ENCODE assay signal across 8 mouse cellular contexts in the genomic region with DNA sequence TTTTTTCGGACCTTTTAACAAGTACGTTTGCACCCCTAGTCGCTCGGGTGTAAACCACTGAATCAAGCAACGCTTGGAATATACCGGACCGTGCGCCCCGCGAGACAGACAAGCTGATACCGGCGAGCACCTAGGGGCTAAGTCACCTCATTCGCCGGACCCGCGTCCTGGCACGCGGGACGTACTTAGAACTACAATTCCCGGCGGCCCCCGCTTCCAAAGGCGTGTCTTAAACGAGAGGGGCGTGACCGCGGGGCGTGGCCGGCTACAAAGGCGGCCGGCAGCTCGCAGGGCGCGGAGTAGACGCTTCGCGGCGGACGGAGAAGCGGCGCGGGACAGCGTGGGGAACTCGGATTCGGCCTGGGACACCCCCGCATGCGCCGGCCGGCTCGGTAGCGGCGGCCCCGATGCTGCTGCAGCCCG. TPM values are rescaled to one million over a fixed set of nuclear protein-coding genes. Genes with fewer than 3 reads are reported as not detected.
DNase-seq lines count a peak whose midpoint lies in the region; ATAC-seq and TF ChIP-seq lines count a peak whose summit lies in the region.

No protein-coding gene starts in this region.

- H3K4me2 ChIP-seq in forebrain, embryonic 16.5 days (ENCODE audit: low read length): peak overlapping the region; percentile 85
- H3K4me2 ChIP-seq in neural tube, embryonic 15.5 days: peak overlapping the region; percentile 72

- peak; percentile 95 for DNase-seq in MEL (ENCODE audit: low read depth, low spot score)
- peak; percentile 94 to 96 for DNase-seq in cerebellum, adult 18-20 months
- peak; percentile 96 to 98 for DNase-seq in heart, postnatal 36 days
- peak; percentile 90 to 94 for DNase-seq in layer of hippocampus, adult 2 months (ENCODE audit: low spot score in 2 of 2)
- peak; percentile 94 for DNase-seq in lung, adult 2 months
- peak; percentile 98 for DNase-seq in testis, postnatal 10 days (ENCODE audit: low spot score)

- peaks cover 13 to 54% of the 10 kb centered on the region in 2 experiments for H3K4me1 ChIP-seq in MEL (ENCODE audit: control insufficient read depth in 1 of 2, insufficient read depth in 2 of 2, low read length in 2 of 2)
- H3K4me1 ChIP-seq in forebrain, embryonic 16.5 days (replicated peaks; ENCODE audit: control insufficient read depth, insufficient read depth, low read length): peaks cover 43% of the 10 kb centered on the region
- H3K4me1 ChIP-seq in lung, adult 2 months (ENCODE audit: control insufficient read depth, insufficient read depth, low read length): peaks cover 14% of the 10 kb centered on the region
- H3K4me1 ChIP-seq in neural tube, embryonic 15.5 days: peaks cover 66% of the 10 kb centered on the region

- TF ChIP-seq POLR2A in MEL (IDR thresholded peaks at IDR 0.05; ENCODE audit: control insufficient read depth in 1 of 2, insufficient read depth in 1 of 2, low read depth in 1 of 2, low read length in 2 of 2, poor library complexity in 1 of 2): peak; percentile 97 to 98
- TF ChIP-seq POLR2A in lung, adult 2 months (IDR thresholded peaks at IDR 0.05; ENCODE audit: borderline replicate concordance, extremely low read depth, low read depth, low read length): peak; percentile 86

- H3K79me2 ChIP-seq in MEL (ENCODE audit: control insufficient read depth, insufficient read depth, low read length, poor library complexity): peaks cover 49% of the 10 kb centered on the region

- no peak for TF ChIP-seq CTCF in MEL (IDR thresholded peaks at IDR 0.05 in 2 of 3, conservative IDR thresholded peaks at IDR 0.05 in 1 of 3; ENCODE audit: control insufficient read depth in 1 of 3, insufficient read depth in 1 of 3, low read depth in 2 of 3, low read length in 3 of 3, poor library complexity in 1 of 3, severe bottlenecking in 1 of 3)
- TF ChIP-seq CTCF in layer of hippocampus, adult 2 months (conservative IDR thresholded peaks at IDR 0.05): no peak
- no peak for TF ChIP-seq CTCF in lung, adult 2 months (IDR thresholded peaks at IDR 0.05; ENCODE audit: insufficient read depth, low read length)

- peak; percentile 85 for ATAC-seq in forebrain, embryonic 16.5 days
- peak; percentile 88 for ATAC-seq in neural tube, embryonic 15.5 days (ENCODE audit: low FRiP score)

- TF ChIP-seq EP300 in MEL (IDR thresholded peaks at IDR 0.05; ENCODE audit: low read depth in 1 of 2, low read length in 2 of 2): no peak

- peak overlapping the region; percentile 22; the same call in 1 of the 2 replicates for H3K27ac ChIP-seq in MEL (ENCODE audit: control insufficient read depth, low read depth, low read length)
- peak overlapping the region; percentile 50; the same call in 1 of the 2 replicates for H3K27ac ChIP-seq in forebrain, embryonic 16.5 days (ENCODE audit: low read length)
- peak overlapping the region; percentile 81 for H3K27ac ChIP-seq in layer of hippocampus, adult 2 months
- peak overlapping the region; percentile 72 for H3K27ac ChIP-seq in neural tube, embryonic 15.5 days (replicated peaks)

- WGBS in forebrain, embryonic 16.5 days: under 1% methylated on average over 54 of the region's 54 CpGs
- under 1% methylated on average over 54 of the region's 54 CpGs for WGBS in lung, adult 2 months
- under 1% methylated on average over 53 of the region's 54 CpGs for WGBS in neural tube, embryonic 15.5 days

- no peak for TF ChIP-seq RAD21 in MEL (IDR thresholded peaks at IDR 0.05; ENCODE audit: low read depth, low read length)

- H3K9me3 ChIP-seq in MEL (replicated peaks; ENCODE audit: insufficient read depth, low read length): no peaks in the 10 kb centered on the region
- no peaks in the 10 kb centered on the region for H3K9me3 ChIP-seq in forebrain, embryonic 16.5 days (ENCODE audit: control insufficient read depth, low read length)
- H3K9me3 ChIP-seq in neural tube, embryonic 15.5 days (replicated peaks): no peaks in the 10 kb centered on the region

- H3K36me3 ChIP-seq in MEL (ENCODE audit: control insufficient read depth in 1 of 2, insufficient read depth in 2 of 2, low read length in 2 of 2): peaks cover 4 to 41% of the 10 kb centered on the region in 2 experiments; a peak in 3 of 4 replicates
- no peaks in the 10 kb centered on the region for H3K36me3 ChIP-seq in forebrain, embryonic 16.5 days (ENCODE audit: control insufficient read depth, insufficient read depth)
- H3K36me3 ChIP-seq in neural tube, embryonic 15.5 days: no peaks in the 10 kb centered on the region

- intact Hi-C loops in heart, postnatal 36 days (cut with DNase I): loop anchor here (2.0 kb wide), 1 partner anchor 59 kb away; no protein-coding TSS in a partner anchor

- no peaks in the 10 kb centered on the region for H3K27me3 ChIP-seq in MEL (ENCODE audit: control insufficient read depth in 1 of 2, insufficient read depth in 2 of 2, low read length in 2 of 2)
- H3K27me3 ChIP-seq in forebrain, embryonic 16.5 days (replicated peaks; ENCODE audit: control insufficient read depth, insufficient read depth, low read length): no peaks in the 10 kb centered on the region
- H3K27me3 ChIP-seq in neural tube, embryonic 15.5 days (replicated peaks): peaks cover 28% of the 10 kb centered on the region

- H3K4me3 ChIP-seq in MEL (ENCODE audit: control insufficient read depth in 1 of 2, insufficient read depth in 1 of 2, low read depth in 2 of 2, low read length in 2 of 2): peak overlapping the region; percentile 82 to 99
- H3K4me3 ChIP-seq in forebrain, embryonic 16.5 days (replicated peaks; ENCODE audit: low read length): peak overlapping the region; percentile 79
- peak overlapping the region; percentile 91 for H3K4me3 ChIP-seq in layer of hippocampus, adult 2 months
- H3K4me3 ChIP-seq in lung, adult 2 months (replicated peaks; ENCODE audit: extremely low read depth, low read depth, low read length): peak overlapping the region; percentile 73
- H3K4me3 ChIP-seq in neural tube, embryonic 15.5 days (replicated peaks): peak overlapping the region; percentile 91

- peak overlapping the region; percentile 80 for H3K9ac ChIP-seq in MEL (ENCODE audit: control insufficient read depth, low read depth, low read length, poor library complexity, severe bottlenecking)
- peak overlapping the region; percentile 77 for H3K9ac ChIP-seq in forebrain, embryonic 16.5 days (replicated peaks; ENCODE audit: low read depth, low read length)
- peak overlapping the region; percentile 76 for H3K9ac ChIP-seq in neural tube, embryonic 15.5 days (replicated peaks)

TF ChIP-seq in MEL, 35 proteins besides CTCF, POLR2A, EP300 and RAD21 (continues in another document):
- peak; percentile 72 for TF ChIP-seq TCF12 (IDR thresholded peaks at IDR 0.05; ENCODE audit: low read depth, low read length)
- peak; percentile 32; the same call in 1 of the 2 replicates for TF ChIP-seq ELF1 (IDR thresholded peaks at IDR 0.05; ENCODE audit: low read depth, low read length)
- no peak for TF ChIP-seq CHD2 (IDR thresholded peaks at IDR 0.05; ENCODE audit: low read length)
- TF ChIP-seq NELFE (IDR thresholded peaks at IDR 0.05; ENCODE audit: low read depth, low read length): peak; percentile 97
- TF ChIP-seq MYC (IDR thresholded peaks at IDR 0.05; ENCODE audit: low read depth, low read length): peak; percentile 39; the same call in 1 of the 2 replicates
- TF ChIP-seq MYB (IDR thresholded peaks at IDR 0.05; ENCODE audit: low read depth, low read length): no peak
- TF ChIP-seq TBP (IDR thresholded peaks at IDR 0.05; ENCODE audit: low read depth, low read length): peak; percentile 90
- no peak for TF ChIP-seq TAL1 (IDR thresholded peaks at IDR 0.05; ENCODE audit: low read length)
- no peak for TF ChIP-seq JUND (IDR thresholded peaks at IDR 0.05; ENCODE audit: low read depth, low read length)
- no peak for TF ChIP-seq RCOR1 (IDR thresholded peaks at IDR 0.05; ENCODE audit: low read depth, low read length)
- TF ChIP-seq UBTF (IDR thresholded peaks at IDR 0.05; ENCODE audit: borderline replicate concordance, insufficient read depth, low read depth, low read length): no peak
- TF ChIP-seq ZMIZ1 (IDR thresholded peaks at IDR 0.05; ENCODE audit: low read depth, low read length): peak; percentile 98
- TF ChIP-seq USF1 (IDR thresholded peaks at IDR 0.05; ENCODE audit: low read depth, low read length): peak; percentile 52; the same call in 1 of the 2 replicates
- no peak for TF ChIP-seq SMC3 (IDR thresholded peaks at IDR 0.05; ENCODE audit: low read depth, low read length)
- peak; percentile 96 for TF ChIP-seq HCFC1 (IDR thresholded peaks at IDR 0.05; ENCODE audit: low read depth, low read length)
- peak; percentile 18; the same call in 1 of the 2 replicates for TF ChIP-seq E2F4 (IDR thresholded peaks at IDR 0.05; ENCODE audit: borderline replicate concordance, low read depth, low read length)

RNA-seq across cellular contexts. Expression of gene Rbm38, which starts 1.3 kb away (rescaled TPM):
- total RNA-seq in MEL (2012; rRNA removed): 37.0 and 39.0 TPM in 2 replicates
- 100 to 1,000 TPM in 1 of 2 experiments, not detected in 1; 207 TPM for polyA plus RNA-seq in MEL (2012; ENCODE audit: insufficient read depth in 1 of 2, insufficient read length in 2 of 2, low read depth in 1 of 2, low replicate concordance in 2 of 2, missing spikeins in 1 of 2)
- 23.3 and 23.4 TPM in 2 replicates for polyA plus RNA-seq in forebrain, embryonic 16.5 days (2015; fragmentation: Nextera tagmentation; extraction: Ambion mirVana)
- 100 to 1,000 TPM; 159 to 209 TPM for total RNA-seq in heart, postnatal 36 days (2021)
- 1 to 10 TPM; 3.0 to 4.5 TPM for total RNA-seq in layer of hippocampus, adult 2 months (2021)
- 89.5 and 92.5 TPM in 2 replicates for polyA plus RNA-seq in lung, adult 2 months (2012; rRNA removed)
- 11.5 and 22.7 TPM in 2 replicates for polyA plus RNA-seq in neural tube, embryonic 15.5 days (2015; fragmentation: Nextera tagmentation; extraction: Ambion mirVana)

RNA-seq across cellular contexts. Expression of gene Rae1, which starts 21.7 kb away (rescaled TPM):
- total RNA-seq in MEL (2012; rRNA removed): 139 and 156 TPM in 2 replicates
- polyA plus RNA-seq in MEL (2012; ENCODE audit: insufficient read depth in 1 of 2, insufficient read length in 2 of 2, low read depth in 1 of 2, low replicate concordance in 2 of 2, missing spikeins in 1 of 2): 100 to 1,000 TPM in 1 of 2 experiments, not detected in 1; 172 TPM
- polyA plus RNA-seq in forebrain, embryonic 16.5 days (2015; fragmentation: Nextera tagmentation; extraction: Ambion mirVana): 156 TPM in 2 replicates
- 10 to 100 TPM; 24.0 to 24.7 TPM for total RNA-seq in heart, postnatal 36 days (2021)
- 10 to 100 TPM; 76.7 to 90.6 TPM for total RNA-seq in layer of hippocampus, adult 2 months (2021)
- polyA plus RNA-seq in lung, adult 2 months (2012; rRNA removed): 40.2 and 46.8 TPM in 2 replicates
- 109 and 117 TPM in 2 replicates for polyA plus RNA-seq in neural tube, embryonic 15.5 days (2015; fragmentation: Nextera tagmentation; extraction: Ambion mirVana)

RNA-seq across cellular contexts. Expression of gene Spo11, which starts 44.1 kb away (rescaled TPM):
- total RNA-seq in MEL (2012; rRNA removed): not detected in 2 replicates
- polyA plus RNA-seq in MEL (2012; ENCODE audit: insufficient read depth in 1 of 2, insufficient read length in 2 of 2, low read depth in 1 of 2, low replicate concordance in 2 of 2, missing spikeins in 1 of 2): not detected
- 0.68 and 0.75 TPM in 2 replicates for polyA plus RNA-seq in forebrain, embryonic 16.5 days (2015; fragmentation: Nextera tagmentation; extraction: Ambion mirVana)
- not detected for total RNA-seq in heart, postnatal 36 days (2021)
- under 1 TPM in 1 of 2 experiments, not detected in 1; 0.29 TPM for total RNA-seq in layer of hippocampus, adult 2 months (2021)
- polyA plus RNA-seq in lung, adult 2 months (2012; rRNA removed): 0.14 and 0.15 TPM in 2 replicates
- 0.44 and 1.1 TPM in 2 replicates for polyA plus RNA-seq in neural tube, embryonic 15.5 days (2015; fragmentation: Nextera tagmentation; extraction: Ambion mirVana)

Comparison
In these comparisons a context has a peak if more than half of its experiments do, and no peak if none do; other contexts are left out.
1. Peak in every context shown above with its lines: DNase-seq, ATAC-seq, H3K4me3 ChIP-seq and H3K27ac ChIP-seq.
2. H3K27ac ChIP-seq: peak in every context shown above with its lines; median percentile 81 in layer of hippocampus, adult 2 months; 72 in neural tube, embryonic 15.5 days; 50 in forebrain, embryonic 16.5 days; 22 in MEL.